Mouse (Mus musculus): ENCODE results near the gene Ssu2.
A peak's percentile ranks its signal among the peaks of the same experiment; 100 is the strongest.

The Ssu2 gene

DNA sequence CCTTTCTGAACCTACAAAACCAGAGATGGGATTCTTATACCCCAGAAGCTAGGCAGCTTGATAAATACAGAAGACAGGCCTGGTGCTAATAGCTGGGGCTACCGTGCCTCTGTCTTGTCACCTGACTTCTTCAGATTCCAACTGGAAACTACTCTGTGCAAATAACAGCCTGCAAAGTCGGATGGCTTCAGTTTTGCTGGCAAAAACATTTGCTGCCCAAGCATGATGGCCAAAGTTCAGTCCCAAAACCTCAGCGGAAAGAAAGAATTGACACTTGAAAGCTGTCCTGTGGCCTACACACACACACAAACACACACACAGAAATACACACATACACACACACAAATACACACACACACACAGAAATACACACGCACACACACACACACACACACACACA, 48.8 kb downstream of the Ssu2 start:
- no peak for DNase-seq

DNA sequence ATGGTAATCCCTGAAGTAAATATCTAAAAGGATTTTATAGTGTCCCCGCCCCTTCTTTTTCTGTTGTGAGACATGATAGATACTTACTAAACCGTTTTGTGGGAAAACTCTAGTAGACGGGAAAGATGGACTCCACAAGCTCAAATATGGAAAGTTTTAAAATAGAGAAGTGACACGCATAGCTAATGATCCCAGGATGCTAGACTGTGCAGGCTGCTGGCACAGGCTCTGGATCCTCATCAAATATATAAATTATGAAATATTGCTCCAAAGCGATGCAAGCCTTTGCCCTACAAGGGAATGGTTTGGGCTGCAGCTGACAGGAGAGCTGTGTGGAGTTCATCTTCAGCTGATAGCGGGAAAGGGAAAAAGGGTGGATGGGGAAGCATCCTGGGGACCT, 50.2 kb downstream of the Ssu2 start:
- DNase-seq, result no peak

DNA sequence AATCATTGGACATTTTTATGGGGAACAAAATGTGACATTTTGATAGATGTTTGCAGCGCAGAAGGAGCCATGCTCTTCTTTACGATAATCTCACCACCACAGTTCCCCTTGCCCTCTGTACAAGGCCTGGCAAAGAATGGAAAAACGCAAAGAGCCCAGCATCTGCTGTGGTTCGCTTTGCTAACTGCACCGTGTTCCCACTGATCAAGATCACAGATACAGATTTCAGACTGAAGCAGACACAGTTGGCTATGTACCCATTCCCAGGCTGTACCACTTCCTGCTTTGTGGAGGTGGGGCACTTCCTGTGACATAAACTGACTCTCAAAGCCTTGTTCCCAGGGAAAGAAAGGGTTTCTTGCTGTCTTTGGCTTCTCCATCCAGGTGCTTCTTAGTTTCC, 53.9 kb downstream of the Ssu2 start:
- no peak for DNase-seq

DNA sequence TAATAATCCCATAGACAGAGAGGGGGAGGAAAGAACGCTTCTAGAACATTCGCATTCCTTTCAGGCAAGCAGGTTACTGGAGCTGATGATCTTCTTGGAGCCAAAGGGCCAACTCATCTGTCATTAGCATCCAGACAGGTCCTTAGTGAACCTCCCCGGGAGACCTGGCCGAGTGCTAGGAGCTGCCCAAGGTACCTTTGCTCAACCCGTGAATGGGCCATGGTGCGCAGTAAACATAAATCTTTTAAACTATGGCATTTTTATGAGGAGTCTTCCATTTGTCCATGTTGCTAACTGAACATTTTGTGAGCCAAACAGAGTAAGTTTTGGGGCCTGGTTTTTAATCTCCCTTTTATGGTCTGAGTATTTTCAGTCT, 56.6 kb downstream of the Ssu2 start:
- DNase-seq, result no peak

DNA sequence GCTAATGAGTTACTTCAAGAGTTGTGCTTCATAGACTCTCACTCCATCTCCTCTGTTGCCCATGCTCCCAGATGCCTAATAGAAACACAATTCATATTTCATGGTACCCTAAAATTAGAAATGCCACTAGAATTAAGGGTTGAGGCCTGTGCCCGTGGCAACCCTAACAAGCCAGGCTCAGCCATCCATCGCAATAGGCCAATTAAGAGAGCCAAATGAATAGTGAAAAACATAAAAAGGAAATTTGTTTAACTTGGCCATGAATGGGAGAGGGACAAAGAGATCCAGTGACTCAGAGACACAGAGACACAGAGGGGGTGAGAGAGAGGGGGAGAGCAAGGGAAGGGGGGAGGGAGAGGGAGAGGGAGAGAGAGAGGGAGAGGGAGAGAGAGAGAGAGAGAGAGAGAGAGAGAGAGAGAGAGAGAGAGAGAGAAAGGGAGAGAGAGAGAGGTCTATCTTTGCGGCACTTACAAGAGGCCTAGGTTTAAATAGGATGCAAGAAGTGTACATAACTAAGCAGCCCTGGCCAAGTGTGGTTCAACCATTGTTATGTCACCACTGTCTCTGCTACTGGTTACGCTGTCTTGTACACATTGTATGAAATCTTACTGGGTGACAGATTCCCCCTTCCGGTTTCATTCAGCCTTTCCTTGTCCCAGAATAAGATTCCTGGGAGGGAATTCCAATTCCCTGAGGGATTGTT, 57.2 kb downstream of the Ssu2 start:
- DNase-seq, result peak; percentile 8

DNA sequence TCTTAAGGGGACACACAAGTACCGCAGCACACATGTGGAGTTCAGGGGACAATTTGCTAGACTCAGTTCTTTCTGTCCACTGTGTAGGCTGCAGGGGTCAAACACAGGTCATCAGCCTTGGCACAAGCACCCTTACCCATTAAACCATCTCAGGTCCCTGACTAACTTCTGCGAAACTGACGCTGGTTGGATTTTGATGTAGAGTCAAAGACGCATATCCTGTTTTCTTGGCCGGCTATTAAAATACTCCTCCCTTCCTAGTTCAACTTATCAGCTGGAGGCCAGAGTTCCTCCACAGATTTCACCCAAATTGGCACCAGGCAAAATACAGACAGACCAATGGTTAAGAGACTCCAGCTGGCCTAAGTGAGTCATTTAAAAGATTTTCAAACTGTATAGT, 60.0 kb downstream of the Ssu2 start:
- DNase-seq, result no peak

DNA sequence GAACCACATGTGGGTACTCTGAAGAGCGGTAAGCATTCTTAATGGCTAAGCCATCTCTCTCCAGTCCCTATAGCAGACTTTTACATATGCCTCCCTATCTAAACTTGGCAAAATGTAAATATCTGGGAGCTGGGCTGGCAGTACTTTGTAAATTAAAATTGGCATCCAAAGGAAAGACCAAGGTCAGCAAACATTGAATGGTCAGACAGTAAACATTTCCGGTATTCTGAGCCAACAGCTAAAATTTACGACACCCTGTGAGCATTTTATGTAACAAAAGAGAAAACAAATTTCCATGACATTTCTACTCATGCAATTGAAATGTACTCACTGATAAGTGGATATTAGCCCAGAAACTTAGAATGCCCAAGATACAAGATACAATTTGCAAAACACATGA, 62.6 kb downstream of the Ssu2 start:
- no peak for DNase-seq

DNA sequence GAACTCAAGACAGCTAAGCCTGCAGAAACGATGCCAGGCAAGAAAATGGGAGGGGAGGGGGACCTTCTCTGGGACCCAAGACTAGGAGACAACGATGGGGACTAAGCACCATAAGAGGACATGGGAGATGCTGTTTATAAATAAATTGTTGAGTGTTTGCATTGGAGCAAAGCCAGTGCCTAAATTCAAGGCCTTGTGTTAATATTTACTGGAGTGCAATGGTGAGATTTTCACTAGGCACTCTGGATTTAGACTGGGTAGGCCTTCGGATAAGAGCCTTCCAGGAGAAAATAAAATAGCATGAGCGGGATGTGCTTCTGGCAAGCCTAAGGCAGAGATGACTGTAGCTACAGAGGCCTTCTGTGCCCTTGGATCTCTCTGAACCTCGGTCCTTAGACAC, 64.9 kb downstream of the Ssu2 start:
- DNase-seq, result no peak

DNA sequence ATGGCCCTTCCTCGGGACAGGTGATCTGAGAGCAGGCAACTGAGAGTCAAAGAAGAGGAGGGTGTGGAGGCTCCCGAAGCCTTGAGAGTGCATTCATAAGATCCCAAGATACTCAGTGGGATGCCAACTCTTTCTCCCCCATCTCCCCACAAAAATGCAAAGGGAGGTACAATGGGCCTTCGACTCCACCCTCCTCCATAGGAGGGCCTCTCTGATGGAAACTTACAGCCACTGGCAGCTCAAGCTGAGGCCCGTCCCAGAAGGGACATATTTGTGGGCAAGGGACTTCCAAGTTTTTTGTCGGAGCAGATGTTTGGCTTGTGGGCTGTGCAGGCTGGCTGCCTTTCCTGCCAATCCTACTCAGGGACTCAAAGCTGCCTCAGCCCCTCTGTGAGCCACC, 67.1 kb downstream of the Ssu2 start:
- no peak for DNase-seq

DNA sequence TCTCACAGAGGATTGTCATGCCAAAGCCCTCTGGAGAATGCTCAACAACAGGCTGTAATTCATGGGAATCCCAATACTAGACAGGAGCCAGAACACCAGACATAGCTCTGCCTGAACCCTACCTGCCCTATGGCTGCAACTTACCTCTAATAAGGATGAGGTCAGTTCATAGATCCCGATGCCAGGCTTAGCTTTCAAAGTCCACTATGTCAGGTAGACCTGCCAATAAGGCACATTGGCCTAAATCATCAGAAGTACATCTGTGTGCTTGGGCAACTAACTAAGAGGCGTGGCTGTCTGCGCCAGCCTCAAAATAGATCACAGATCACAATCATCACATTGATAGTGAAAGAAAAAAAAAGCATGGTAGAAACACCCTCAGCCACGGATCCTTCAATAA, 68.4 kb downstream of the Ssu2 start:
- DNase-seq, result no peak

DNA sequence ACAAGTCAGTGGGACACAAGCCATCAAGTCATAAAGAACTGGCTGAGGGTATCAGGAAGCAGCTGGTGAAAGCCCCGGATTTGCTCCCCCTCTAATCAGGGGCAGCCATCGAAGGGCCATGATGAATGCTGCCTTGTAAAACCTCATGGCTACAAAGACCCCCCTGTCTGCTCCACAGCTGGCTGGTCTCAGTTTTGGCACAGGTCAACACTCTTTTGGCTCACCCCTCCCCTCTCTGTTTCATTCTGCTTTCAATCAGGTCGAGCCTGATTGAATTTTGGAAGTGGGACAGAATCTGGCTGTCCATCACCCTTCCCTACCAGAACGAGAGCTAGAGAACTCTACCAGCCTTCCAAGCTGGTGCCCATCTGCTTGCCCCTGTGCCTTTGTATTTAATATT, 76.4 kb downstream of the Ssu2 start:
- DNase-seq, result peak; percentile 11

DNA sequence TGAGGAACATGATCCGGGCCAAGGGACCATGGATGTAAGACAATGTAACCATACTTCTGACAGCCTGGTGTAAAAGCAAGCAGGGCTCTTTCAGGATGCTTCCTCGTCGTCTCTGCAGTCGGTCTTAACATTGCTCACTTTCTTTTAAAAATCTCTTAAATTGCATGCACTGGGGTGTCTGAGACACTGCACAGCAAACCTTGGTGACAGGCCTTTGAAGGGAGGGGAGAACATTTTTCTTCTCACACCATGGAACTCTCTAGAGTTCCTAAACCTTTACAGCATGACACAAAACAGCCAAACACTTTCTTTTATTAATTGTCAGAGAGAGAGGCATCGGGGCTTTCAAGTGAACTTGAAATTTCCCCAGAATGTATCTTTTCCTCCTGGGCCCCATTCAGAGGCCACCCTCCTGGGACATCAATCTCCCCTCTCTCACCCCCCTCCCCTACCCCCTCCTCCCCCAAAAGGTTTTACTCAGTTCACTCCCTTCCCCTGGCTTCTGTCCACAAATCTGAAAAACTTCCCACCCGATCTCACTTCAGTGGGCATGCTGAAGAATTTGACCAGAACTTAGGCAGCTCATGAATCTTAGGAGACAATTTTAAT, 78.4 kb downstream of the Ssu2 start:
- DNase-seq, result no peak
